Mouse (Mus musculus) embryonic facial prominence, embryonic 10.5 days (tissue): ENCODE data around the gene Dclk2. TPM values are rescaled to one million over a fixed set of nuclear protein-coding genes. Genes with fewer than 3 reads are reported as not detected.

ENCODE experiments used
- DNase-seq: peaks from one replicate; pipeline ENCODE4 v3.0.0-alpha.2; 2017; ENCODE audit warnings: low spot score
- H3K27ac ChIP-seq: fragments of 300-500 bp; sonication (generic); replicated peaks from 2 replicates; pipeline ENCODE4 v1.5.1; 2016; ENCODE audit warnings: mild to moderate bottlenecking
- H3K27me3 ChIP-seq: fragments of 300-500 bp; sonication (generic); replicated peaks from 2 replicates; pipeline ENCODE4 v1.6.1; 2016; ENCODE audit warnings: low read depth, mild to moderate bottlenecking; ENCODE audit not compliant: poor library complexity, severe bottlenecking
- H3K36me3 ChIP-seq: fragments of 300-500 bp; sonication (generic); replicated peaks from 2 replicates; pipeline ENCODE4 v1.6.1; 2016; ENCODE audit warnings: mild to moderate bottlenecking, moderate library complexity
- H3K4me1 ChIP-seq: fragments of 300-500 bp; sonication (generic); 2 replicates; pipeline ENCODE4 v1.6.1; 2016
- H3K4me3 ChIP-seq: fragments of 300-500 bp; sonication (generic); 2 replicates; pipeline ENCODE4 v1.5.1; 2016; ENCODE audit warnings: mild to moderate bottlenecking, moderate library complexity
- H3K9me3 ChIP-seq: fragments of 300-500 bp; sonication (generic); 2 replicates; pipeline ENCODE4 v1.6.1; 2016; ENCODE audit warnings: mild to moderate bottlenecking
- WGBS: fragments of 180-500 bp; shearing (Covaris S2); methylation state at CpG from one replicate; pipeline ENCODE4 v1.1.7; 2016; 5-methylcytosine and 5-hydroxymethylcytosine counted together
- polyA plus RNA-seq: library from polyadenylated mRNA; unstranded; fragments of >200 nt; fragmentation: Nextera tagmentation; extraction: Ambion mirVana; gene quantifications from 2 replicates; pipeline ENCODE4 v1.2.1, GENCODE M21; 2016

Dclk2 gene
- polyA plus RNA-seq, 1 experiment from 2014 or later = 14.2 TPM

DNA sequence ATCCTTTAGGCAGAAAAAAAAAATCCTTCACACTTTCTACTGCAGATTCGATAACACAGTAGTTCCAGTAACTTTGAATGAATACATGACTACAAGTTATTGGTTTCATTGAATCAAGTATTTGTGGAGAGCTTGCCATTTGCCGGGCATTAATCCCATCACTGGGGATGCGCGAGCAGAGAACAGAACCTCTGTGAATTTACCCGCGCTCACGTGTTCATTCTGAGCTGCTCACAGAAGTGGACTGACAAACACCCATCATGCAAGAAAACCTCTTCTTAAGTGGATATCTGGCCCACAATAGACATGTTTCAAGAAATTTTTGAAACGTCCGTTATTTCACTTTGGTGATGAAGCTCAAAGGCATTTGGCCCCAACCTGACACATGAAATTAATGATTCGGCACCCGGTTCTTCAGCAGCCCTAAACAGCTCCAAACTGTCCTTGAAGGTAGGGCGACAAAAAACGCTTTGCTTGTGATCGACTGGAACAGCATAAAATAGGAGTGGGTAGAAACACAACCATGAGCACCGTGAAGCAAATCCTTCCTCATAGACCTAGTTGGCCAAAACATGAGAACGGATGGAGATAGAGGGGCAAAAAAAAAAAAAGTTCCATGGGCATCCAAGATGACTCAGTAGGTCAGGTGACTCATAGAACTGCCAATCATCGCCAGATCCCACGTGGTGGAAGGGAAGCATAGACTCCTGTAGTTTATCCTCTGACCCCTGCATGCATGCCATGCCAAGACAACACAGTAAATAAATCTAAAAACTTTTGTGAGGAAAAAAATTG, 726 bp upstream of the Dclk2 start:
- Histone ChIP-seq H3K36me3 (peaks cover 11% of the 10 kb centered on the region; the same call in 1 of the 2 replicates), H3K4me3 (peak overlapping the region; percentile 89), H3K27me3 (peaks cover 27% of the 10 kb centered on the region), H3K27ac (no peak overlapping the region), H3K9me3 (no peaks in the 10 kb centered on the region), H3K4me1 (peaks cover 23% of the 10 kb centered on the region)
- DNase-seq = no peak
- 75% methylated on average over 18 of the region's 18 CpGs for WGBS

DNA sequence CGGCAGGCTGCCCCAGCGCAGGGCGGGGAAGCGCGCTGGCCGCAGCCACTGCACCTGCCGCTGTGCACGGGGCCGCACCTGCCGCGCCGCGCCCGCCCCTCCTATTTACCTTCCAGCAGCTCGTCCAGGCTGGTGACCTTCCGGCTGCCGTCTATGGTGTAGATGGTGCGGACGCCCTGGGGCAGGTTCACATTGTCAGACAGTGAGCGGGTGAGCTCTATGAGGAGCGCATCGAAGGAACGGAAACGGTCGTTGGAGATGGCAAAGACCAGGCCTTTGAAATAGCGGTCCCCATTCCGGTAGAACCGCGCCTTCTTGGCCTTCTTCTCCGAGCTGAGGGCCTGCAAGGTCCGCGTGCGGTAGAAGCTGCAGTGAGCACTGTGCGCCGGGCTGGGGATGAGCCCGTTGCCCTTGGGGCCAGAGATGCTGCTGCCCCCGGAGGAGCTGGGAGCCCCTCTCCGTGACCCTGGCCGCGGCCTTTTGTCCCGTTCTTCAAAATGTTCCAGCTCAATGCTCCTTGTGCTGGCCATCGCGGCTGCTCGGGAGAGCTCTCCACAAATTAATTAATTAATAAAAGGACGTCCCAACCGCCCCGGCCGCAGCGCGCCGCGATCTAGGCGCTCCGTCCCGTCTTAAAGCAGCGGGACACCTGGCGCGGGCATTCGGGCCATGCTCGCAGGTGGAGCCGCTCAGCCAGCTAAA, 860 bp downstream of the Dclk2 start:
- Histone ChIP-seq H3K27ac (peak overlapping the region; percentile 92), H3K36me3 (peaks cover 12% of the 10 kb centered on the region; the same call in 1 of the 2 replicates), H3K4me3 (peak overlapping the region; percentile 89), H3K9me3 (no peaks in the 10 kb centered on the region), H3K4me1 (peaks cover 25% of the 10 kb centered on the region), H3K27me3 (peaks cover 27% of the 10 kb centered on the region)
- under 1% methylated on average over 61 of the region's 61 CpGs for WGBS
- peak; percentile 65 for DNase-seq

DNA sequence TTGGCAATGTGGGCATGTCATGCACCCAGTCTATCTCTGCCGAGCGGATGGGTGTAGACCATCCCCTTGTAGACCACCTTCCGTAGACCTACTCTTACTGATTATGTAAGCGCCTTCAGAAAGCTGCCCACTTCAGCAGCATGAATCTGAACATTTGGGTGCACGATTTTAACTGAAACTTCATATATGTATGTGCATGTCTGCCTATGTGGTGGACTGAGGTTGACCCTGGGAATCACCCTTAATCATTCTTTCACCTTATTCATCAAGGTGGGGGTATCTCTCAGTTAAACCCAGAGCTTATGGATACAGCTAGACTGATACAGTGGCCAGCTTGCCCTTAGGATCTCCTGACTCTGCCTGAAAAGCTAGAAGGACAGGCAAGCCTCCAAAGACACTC, 3.6 kb downstream of the Dclk2 start:
- no peaks in the 10 kb centered on the region for H3K9me3 ChIP-seq
- no peak overlapping the region for H3K27ac ChIP-seq
- H3K27me3 ChIP-seq = peaks cover 27% of the 10 kb centered on the region
- H3K4me3 ChIP-seq = no peak overlapping the region
- 95% methylated on average over 5 of the region's 5 CpGs for WGBS
- peaks cover 12% of the 10 kb centered on the region; the same call in 1 of the 2 replicates for H3K36me3 ChIP-seq
- H3K4me1 ChIP-seq = peaks cover 29% of the 10 kb centered on the region
- DNase-seq = no peak

DNA sequence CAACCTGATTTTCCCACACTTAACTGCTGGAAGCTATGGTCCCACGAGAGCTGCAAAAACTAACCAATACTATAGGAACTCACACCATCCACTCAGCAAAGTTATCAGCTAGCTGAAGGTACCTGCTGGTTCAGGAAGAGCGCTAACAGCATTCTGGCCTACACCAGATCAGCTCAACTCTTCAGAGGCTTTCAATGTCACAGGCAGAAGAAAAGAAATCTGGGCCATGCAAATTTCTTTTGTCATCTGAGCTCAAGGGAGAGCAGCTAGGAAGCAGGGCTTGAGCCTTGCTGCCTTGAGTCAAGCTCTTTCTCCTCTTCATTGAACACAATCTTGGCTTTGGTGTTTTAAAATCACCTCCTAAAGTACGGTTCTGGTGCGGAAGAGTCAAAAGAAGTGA, 4.0 kb downstream of the Dclk2 start:
- no peak overlapping the region for H3K4me3 ChIP-seq
- peaks cover 29% of the 10 kb centered on the region for H3K4me1 ChIP-seq
- no peak for DNase-seq
- 90% methylated on average over 4 of the region's 4 CpGs for WGBS
- no peaks in the 10 kb centered on the region for H3K9me3 ChIP-seq
- no peak overlapping the region for H3K27ac ChIP-seq
- peaks cover 12% of the 10 kb centered on the region; the same call in 1 of the 2 replicates for H3K36me3 ChIP-seq
- H3K27me3 ChIP-seq = peaks cover 27% of the 10 kb centered on the region

DNA sequence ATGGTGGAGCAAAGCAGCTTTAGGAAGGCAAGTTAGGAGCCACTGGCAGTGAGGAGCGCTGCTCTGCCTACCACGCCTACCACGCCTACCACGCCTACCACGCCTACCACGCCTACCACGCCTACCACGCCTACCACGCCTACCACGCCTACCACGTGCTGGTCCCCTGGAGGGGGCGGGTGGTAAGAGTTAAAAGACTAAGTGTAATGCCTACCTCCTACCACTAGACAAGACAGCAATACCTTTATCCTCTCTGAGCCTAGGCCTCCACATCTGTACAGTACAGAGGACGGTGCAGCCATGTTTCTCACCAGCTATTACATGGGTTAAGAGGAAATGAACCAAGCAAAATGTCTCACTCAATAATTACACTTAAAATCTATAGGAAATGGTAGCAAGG, 5.4 kb downstream of the Dclk2 start:
- Histone ChIP-seq H3K4me1 (peaks cover 26% of the 10 kb centered on the region), H3K27me3 (peaks cover 27% of the 10 kb centered on the region), H3K36me3 (peaks cover 12% of the 10 kb centered on the region; the same call in 1 of the 2 replicates), H3K27ac (no peak overlapping the region), H3K4me3 (no peak overlapping the region), H3K9me3 (no peaks in the 10 kb centered on the region)
- WGBS = 53% methylated on average over 13 of the region's 13 CpGs
- DNase-seq = no peak

DNA sequence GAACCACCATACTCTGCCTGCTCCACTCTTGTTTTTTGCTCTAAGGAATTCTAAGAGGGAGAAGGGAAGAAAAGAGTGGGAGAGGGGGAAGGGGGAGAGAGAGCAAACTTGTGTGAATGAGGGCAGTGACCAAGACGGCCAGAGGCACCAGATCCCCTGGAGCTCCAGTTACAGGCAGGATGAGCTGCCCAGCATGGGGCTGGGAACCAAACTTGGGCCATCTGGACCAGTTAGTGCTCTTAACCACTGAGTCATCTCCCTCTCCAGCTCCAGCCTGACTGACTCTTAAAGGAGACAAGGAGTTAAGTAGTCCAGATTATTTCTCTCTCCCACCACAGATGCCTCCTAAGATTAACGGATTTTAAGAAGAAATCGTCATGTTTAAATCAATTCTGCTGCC, 6.3 kb downstream of the Dclk2 start:
- WGBS = 71% methylated on average over 3 of the region's 3 CpGs
- no peak overlapping the region for H3K27ac ChIP-seq
- peaks cover 17% of the 10 kb centered on the region for H3K27me3 ChIP-seq
- H3K4me1 ChIP-seq = peaks cover 17% of the 10 kb centered on the region
- H3K36me3 ChIP-seq = peaks cover 12% of the 10 kb centered on the region; the same call in 1 of the 2 replicates
- H3K9me3 ChIP-seq = no peaks in the 10 kb centered on the region
- H3K4me3 ChIP-seq = no peak overlapping the region
- no peak for DNase-seq

DNA sequence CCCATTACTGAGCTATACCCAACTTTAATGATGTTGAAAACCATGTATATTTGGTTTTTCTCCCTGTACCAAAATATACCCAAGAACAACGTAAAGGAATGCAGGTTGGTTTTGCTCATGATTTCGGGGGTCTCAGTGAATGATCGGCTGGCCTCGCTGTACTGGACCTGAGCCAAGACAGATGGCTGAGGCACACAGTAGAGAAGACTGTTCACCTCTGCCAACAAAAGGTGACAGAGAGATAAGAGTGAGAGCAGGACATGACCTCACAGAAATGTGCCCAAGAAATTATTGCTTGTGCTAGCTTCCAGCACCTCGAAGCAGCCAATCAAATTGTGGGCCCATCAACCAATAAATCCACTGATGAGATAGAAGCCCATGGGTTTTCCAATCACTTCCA, 22.3 kb downstream of the Dclk2 start:
- peaks cover 4% of the 10 kb centered on the region; the same call in 1 of the 2 replicates for H3K9me3 ChIP-seq
- no peak overlapping the region for H3K27ac ChIP-seq
- DNase-seq = no peak
- H3K36me3 ChIP-seq = peaks cover 25% of the 10 kb centered on the region
- 95% methylated on average over 5 of the region's 5 CpGs for WGBS
- no peak overlapping the region for H3K4me3 ChIP-seq
- no peaks in the 10 kb centered on the region for H3K27me3 ChIP-seq
- H3K4me1 ChIP-seq = peaks cover 10% of the 10 kb centered on the region

DNA sequence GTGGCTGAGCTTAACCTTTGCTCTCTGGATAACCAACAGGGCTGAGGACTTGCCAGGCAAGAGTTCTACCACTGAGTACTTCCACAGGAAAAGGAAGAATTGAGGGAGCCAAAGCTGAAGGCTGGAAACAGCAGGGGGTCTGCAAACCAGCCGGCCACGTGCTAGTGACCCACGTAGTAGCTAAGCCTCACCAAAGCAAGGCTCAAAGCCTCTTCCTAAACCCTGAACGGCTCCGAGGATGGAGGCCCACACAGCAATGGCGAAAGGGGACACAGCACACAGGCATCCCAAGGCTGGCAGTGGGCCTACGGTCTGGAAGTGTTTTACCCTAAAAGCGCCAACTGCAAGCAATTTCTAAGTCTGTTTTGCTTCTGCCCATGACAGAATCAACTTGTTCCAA, 23.1 kb downstream of the Dclk2 start:
- no peak for DNase-seq
- Histone ChIP-seq H3K4me3 (no peak overlapping the region), H3K36me3 (peaks cover 19% of the 10 kb centered on the region), H3K9me3 (peaks cover 4% of the 10 kb centered on the region; the same call in 1 of the 2 replicates), H3K27me3 (no peaks in the 10 kb centered on the region), H3K4me1 (peaks cover 10% of the 10 kb centered on the region), H3K27ac (peak overlapping the region; percentile 63; the same call in 1 of the 2 replicates)
- 49% methylated on average over 8 of the region's 8 CpGs for WGBS

DNA sequence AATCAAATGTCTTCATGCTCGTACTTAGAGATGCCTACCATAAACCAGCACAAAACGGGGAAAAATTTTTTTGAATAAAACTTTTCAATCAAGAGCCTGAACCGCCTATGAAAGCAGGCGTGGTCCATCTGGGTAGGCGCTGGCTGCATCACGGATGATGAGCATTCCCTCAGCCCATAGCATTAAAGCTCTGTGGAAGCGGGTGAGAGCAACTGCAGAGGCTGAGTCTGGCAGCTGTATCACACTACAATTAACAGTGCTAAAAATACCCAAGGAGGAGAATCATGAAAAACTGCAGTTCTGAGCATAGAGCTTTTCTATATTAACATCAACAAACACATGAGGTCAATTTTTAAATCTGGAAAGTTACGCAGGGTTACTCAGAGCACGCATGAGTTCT, 23.6 kb downstream of the Dclk2 start:
- Histone ChIP-seq H3K36me3 (peaks cover 14% of the 10 kb centered on the region), H3K27me3 (no peaks in the 10 kb centered on the region), H3K4me3 (no peak overlapping the region), H3K27ac (0 out of 2 replicates have a peak overlapping the region, but pooled peaks have one; percentile 63), H3K9me3 (peaks cover 4% of the 10 kb centered on the region; the same call in 1 of the 2 replicates), H3K4me1 (peaks cover 10% of the 10 kb centered on the region)
- no peak for DNase-seq
- 90% methylated on average over 9 of the region's 9 CpGs for WGBS

DNA sequence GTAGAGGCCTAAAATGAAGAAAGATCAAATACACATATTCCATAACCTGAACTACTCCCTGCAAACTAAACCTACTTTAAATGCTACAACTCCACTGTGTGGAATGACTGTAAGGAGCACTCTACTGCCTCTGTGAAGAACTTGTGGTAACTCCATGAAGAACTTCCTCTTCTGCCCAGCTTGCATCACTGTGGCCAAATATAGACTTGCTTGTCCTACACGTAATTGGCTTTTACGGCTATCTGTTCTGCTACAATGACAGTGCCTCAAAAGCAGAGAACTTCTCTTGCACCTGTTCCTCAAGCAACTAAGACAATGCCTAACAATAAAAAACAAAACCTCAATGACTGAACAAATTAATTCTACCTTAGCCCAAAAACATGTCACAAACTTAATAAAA, 26.2 kb downstream of the Dclk2 start:
- H3K4me3 ChIP-seq = no peak overlapping the region
- no peaks in the 10 kb centered on the region for H3K27me3 ChIP-seq
- no peak for DNase-seq
- H3K36me3 ChIP-seq = no peaks in the 10 kb centered on the region
- 93% methylated on average over 2 of the region's 2 CpGs for WGBS
- no peak overlapping the region for H3K27ac ChIP-seq
- peaks cover 10% of the 10 kb centered on the region for H3K4me1 ChIP-seq
- H3K9me3 ChIP-seq = no peaks in the 10 kb centered on the region

DNA sequence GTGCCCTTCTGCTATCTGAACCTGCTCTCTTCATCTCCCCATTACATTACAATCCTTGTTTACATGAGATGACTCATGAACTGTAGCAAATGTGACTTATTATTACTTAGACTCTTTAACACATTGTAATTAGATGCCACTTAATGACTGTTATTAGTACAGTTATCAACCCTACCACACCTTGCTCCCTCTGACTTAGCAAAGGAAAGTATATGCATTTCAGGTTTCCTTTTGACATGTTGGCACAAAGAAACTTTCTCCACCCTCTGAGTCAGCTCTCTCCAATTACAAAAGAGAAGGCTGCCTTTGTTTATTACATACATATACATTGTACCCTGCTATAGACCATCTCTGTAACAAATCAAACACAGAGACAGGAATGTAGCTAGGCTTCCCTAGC, 33.1 kb downstream of the Dclk2 start:
- no peaks in the 10 kb centered on the region for H3K27me3 ChIP-seq
- DNase-seq = no peak
- H3K36me3 ChIP-seq = no peaks in the 10 kb centered on the region
- no peaks in the 10 kb centered on the region for H3K4me1 ChIP-seq
- H3K27ac ChIP-seq = no peak overlapping the region
- H3K9me3 ChIP-seq = 0 out of 2 replicates have a peak, but pooled peaks cover 4% of the 10 kb centered on the region
- H3K4me3 ChIP-seq = no peak overlapping the region

DNA sequence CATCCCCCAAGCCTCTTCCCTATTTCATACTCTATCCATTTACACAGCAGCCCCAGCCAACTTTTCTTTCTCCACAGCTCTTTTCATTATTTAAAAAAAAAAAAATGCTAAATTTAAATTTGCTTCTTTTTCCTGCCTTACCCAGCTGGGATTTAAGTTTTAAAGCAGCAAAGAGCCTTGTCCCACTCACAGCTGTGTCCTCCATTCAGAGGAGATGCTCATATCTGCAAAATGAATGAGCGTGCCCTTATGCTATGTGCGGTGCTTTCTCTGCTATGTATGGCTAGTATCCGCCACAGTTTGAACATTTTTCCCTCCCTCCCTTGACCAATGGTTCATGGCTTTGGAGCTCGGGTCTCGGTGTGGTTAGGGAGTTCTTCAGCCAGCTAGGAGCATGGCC, 35.5 kb downstream of the Dclk2 start:
- 96% methylated on average over 5 of the region's 5 CpGs for WGBS
- H3K4me1 ChIP-seq = no peaks in the 10 kb centered on the region
- H3K4me3 ChIP-seq = no peak overlapping the region
- no peak for DNase-seq
- H3K27me3 ChIP-seq = no peaks in the 10 kb centered on the region
- H3K9me3 ChIP-seq = 0 out of 2 replicates have a peak, but pooled peaks cover 4% of the 10 kb centered on the region
- H3K36me3 ChIP-seq = no peaks in the 10 kb centered on the region
- H3K27ac ChIP-seq = no peak overlapping the region

DNA sequence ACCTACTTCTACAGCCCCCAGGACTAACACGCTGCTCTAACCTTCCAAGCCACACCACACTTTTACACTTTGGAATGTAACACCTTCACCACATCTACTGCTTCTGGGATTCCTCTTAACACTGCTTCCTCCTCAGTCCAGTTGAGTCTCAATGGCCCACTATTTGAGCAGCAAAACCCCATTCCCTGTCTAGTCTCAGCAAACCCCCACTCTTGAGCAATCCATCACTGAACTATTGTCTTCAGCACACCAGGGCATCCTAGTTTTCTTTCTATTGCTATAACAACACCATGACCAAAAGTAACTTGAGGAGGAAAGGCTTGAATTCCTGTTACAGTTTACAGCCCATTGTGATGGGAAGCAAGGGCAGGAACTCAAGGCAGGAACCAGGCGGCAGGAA, 36.2 kb downstream of the Dclk2 start:
- H3K9me3 ChIP-seq = 0 out of 2 replicates have a peak, but pooled peaks cover 4% of the 10 kb centered on the region
- no peak for DNase-seq
- no peaks in the 10 kb centered on the region for H3K27me3 ChIP-seq
- no peaks in the 10 kb centered on the region for H3K36me3 ChIP-seq
- 90% methylated on average over 2 of the region's 2 CpGs for WGBS
- H3K4me1 ChIP-seq = no peaks in the 10 kb centered on the region
- H3K4me3 ChIP-seq = no peak overlapping the region
- H3K27ac ChIP-seq = no peak overlapping the region
